Mouse (Mus musculus) right cerebral cortex, postnatal 4 days (tissue): Measurements from ENCODE around the gene Psmd13.
"Not testable (repeated sequence)": the region's sequence is repeated elsewhere in the genome, so short reads cannot be mapped to it uniquely, and the experiment has no call there.

Experiments used
- DNase-seq: peaks from one replicate; pipeline ENCODE4 v3.0.0-alpha.2; 2022

Psmd13 gene

GRCm38 (mm10) chr7:140856785-140857549 lies 24.8 kb upstream of the Psmd13 start, which contains the start of gene Ric8a:
Gene Ric8a, plus strand, starts transcription at chr7:140856957.
- DNase-seq = peak; percentile 78

- no peak for DNase-seq
Observed at GRCm38 (mm10) chr7:140857550-140858505, 23.9 kb upstream of the Psmd13 start, which contains the start of gene Bet1l. Gene Bet1l, minus strand, starts transcription at chr7:140857577.

GRCm38 (mm10) chr7:140858746-140859145 lies 23.0 kb upstream of the Psmd13 start:
- DNase-seq = no peak

- DNase-seq = no peak
Observed at GRCm38 (mm10) chr7:140859997-140860396, 21.8 kb upstream of the Psmd13 start.

- DNase-seq = no peak
Observed at GRCm38 (mm10) chr7:140860728-140861127, 21.0 kb upstream of the Psmd13 start.

- DNase-seq = no peak
Observed at GRCm38 (mm10) chr7:140864761-140865160, 17.0 kb upstream of the Psmd13 start.

GRCm38 (mm10) chr7:140874224-140874623 lies 7.5 kb upstream of the Psmd13 start:
- DNase-seq = no peak

- no peak for DNase-seq
Observed at GRCm38 (mm10) chr7:140877364-140877763, 4.4 kb upstream of the Psmd13 start.

GRCm38 (mm10) chr7:140879355-140879754 lies 2.4 kb upstream of the Psmd13 start:
- no peak for DNase-seq

- DNase-seq = no peak
Observed at GRCm38 (mm10) chr7:140880419-140880818, 1.3 kb upstream of the Psmd13 start.

GRCm38 (mm10) chr7:140880865-140881515 lies 778 bp upstream of the Psmd13 start:
- no peak for DNase-seq

- DNase-seq = no peak
Observed at GRCm38 (mm10) chr7:140882469-140882803, 668 bp downstream of the Psmd13 start.

- DNase-seq = not testable (repeated sequence)
Observed at GRCm38 (mm10) chr7:140890636-140891035, 8.9 kb downstream of the Psmd13 start.

GRCm38 (mm10) chr7:140894031-140894430 lies 12.3 kb downstream of the Psmd13 start:
- no peak for DNase-seq

GRCm38 (mm10) chr7:140894611-140895010 lies 12.8 kb downstream of the Psmd13 start:
- DNase-seq = no peak

- no peak for DNase-seq
Observed at GRCm38 (mm10) chr7:140897863-140898262, 16.1 kb downstream of the Psmd13 start.

- no peak for DNase-seq
Observed at GRCm38 (mm10) chr7:140899121-140899520, 17.4 kb downstream of the Psmd13 start.

GRCm38 (mm10) chr7:140900220-140900619 lies 18.5 kb downstream of the Psmd13 start, which contains the start of gene Cox8b:
Gene Cox8b, minus strand, starts transcription at chr7:140900446.
- DNase-seq = no peak

- no peak for DNase-seq
Observed at GRCm38 (mm10) chr7:140902036-140902875, 20.5 kb downstream of the Psmd13 start.

GRCm38 (mm10) chr7:140903212-140903611 lies 21.4 kb downstream of the Psmd13 start:
- DNase-seq = peak; percentile 87

- no peak for DNase-seq
Observed at GRCm38 (mm10) chr7:140905642-140906081, 23.9 kb downstream of the Psmd13 start.

- no peak for DNase-seq
Observed at GRCm38 (mm10) chr7:140907131-140907530, 25.4 kb downstream of the Psmd13 start.
